Mouse (Mus musculus) midbrain, embryonic 10.5 days (tissue): ENCODE data around the gene Cd79b. TPM values are rescaled to one million over a fixed set of nuclear protein-coding genes. Genes with fewer than 3 reads are reported as not detected.
A peak's percentile ranks its signal among the peaks of the same experiment; 100 is the strongest.

ENCODE experiments used
- DNase-seq: peaks from one replicate; pipeline ENCODE4 v3.0.0-alpha.2; 2017; ENCODE audit warnings: low spot score
- H3K27ac ChIP-seq: fragments of 300-500 bp; sonication (generic); replicated peaks from 2 replicates; pipeline ENCODE4 v1.5.1; 2016; ENCODE audit warnings: mild to moderate bottlenecking
- H3K27me3 ChIP-seq: fragments of 300-500 bp; sonication (generic); 2 replicates; pipeline ENCODE4 v1.6.1; 2016; ENCODE audit warnings: low read depth, mild to moderate bottlenecking; ENCODE audit not compliant: poor library complexity, severe bottlenecking
- H3K36me3 ChIP-seq: fragments of 300-500 bp; sonication (generic); 2 replicates; pipeline ENCODE4 v1.6.1; 2016; ENCODE audit warnings: mild to moderate bottlenecking, moderate library complexity
- H3K4me1 ChIP-seq: fragments of 300-500 bp; sonication (generic); 2 replicates; pipeline ENCODE4 v1.6.1; 2016
- H3K4me3 ChIP-seq: fragments of 300-500 bp; sonication (generic); 2 replicates; pipeline ENCODE4 v1.5.1; 2016; ENCODE audit warnings: mild to moderate bottlenecking, moderate library complexity
- H3K9me3 ChIP-seq: fragments of 300-500 bp; sonication (generic); replicated peaks from 2 replicates; pipeline ENCODE4 v1.6.1; 2016; ENCODE audit warnings: mild to moderate bottlenecking
- WGBS: fragments of 180-500 bp; shearing (Covaris S2); methylation state at CpG from one replicate; pipeline ENCODE4 v1.1.7; 2016; 5-methylcytosine and 5-hydroxymethylcytosine counted together
- polyA plus RNA-seq: library from polyadenylated mRNA; unstranded; fragments of >200 nt; fragmentation: Nextera tagmentation; extraction: Ambion mirVana; gene quantifications from 2 replicates; pipeline ENCODE4 v1.2.1, GENCODE M21; 2016

The Cd79b gene
- polyA plus RNA-seq, 1 experiment from 2014 or later = 0.99 TPM

DNA sequence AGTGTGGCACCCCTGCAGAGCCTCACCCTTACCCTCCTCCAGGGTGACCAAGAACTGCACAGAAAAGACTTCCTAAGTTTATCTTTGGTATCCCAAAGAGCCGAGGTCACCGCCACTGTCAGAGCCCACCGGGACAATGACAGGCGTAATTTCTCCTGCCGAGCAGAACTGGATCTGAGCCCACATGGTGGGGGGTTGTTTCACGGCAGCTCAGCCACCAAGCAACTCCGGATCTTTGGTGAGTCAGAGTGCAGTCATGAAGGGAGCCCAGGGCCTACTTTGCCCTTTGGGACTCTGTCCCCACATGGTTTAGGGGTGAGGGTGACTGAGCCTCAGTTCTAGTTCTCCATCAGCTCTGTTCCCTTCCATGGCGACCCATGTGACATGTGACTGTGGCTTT is 30.4 kb downstream of the Cd79b start:
- H3K9me3 ChIP-seq = no peaks in the 10 kb centered on the region
- H3K4me1 ChIP-seq = peaks cover 6% of the 10 kb centered on the region
- DNase-seq = no peak
- no peaks in the 10 kb centered on the region for H3K36me3 ChIP-seq
- 74% methylated on average over 8 of the region's 8 CpGs for WGBS
- H3K27ac ChIP-seq = no peak overlapping the region
- no peak overlapping the region for H3K4me3 ChIP-seq
- no peaks in the 10 kb centered on the region; the same call in 1 of the 2 replicates for H3K27me3 ChIP-seq

DNA sequence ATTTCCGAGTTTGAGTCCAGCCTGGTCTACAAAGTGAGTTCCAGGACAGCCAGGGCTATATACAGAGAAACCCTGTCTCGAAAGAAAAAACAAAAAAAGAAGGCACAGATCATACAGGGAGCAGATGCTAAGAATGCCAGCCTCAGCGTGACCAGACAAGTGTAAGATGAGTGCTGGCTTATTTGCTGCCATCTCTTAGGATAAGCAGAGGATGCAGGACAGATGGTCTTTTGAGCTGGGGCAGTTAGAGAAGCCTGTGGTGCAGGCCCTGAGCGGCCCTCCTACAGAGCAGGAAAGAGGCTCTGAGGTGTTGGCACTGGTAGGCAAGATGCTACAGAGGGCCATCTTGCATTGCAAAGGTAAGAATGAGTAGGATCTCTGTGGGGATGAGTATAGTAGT is 31.2 kb downstream of the Cd79b start:
- WGBS = 83% methylated on average over 4 of the region's 4 CpGs
- DNase-seq = no peak
- Histone ChIP-seq H3K27ac (no peak overlapping the region), H3K4me3 (no peak overlapping the region), H3K4me1 (peaks cover 6% of the 10 kb centered on the region), H3K27me3 (no peaks in the 10 kb centered on the region; the same call in 1 of the 2 replicates), H3K36me3 (no peaks in the 10 kb centered on the region), H3K9me3 (no peaks in the 10 kb centered on the region)

DNA sequence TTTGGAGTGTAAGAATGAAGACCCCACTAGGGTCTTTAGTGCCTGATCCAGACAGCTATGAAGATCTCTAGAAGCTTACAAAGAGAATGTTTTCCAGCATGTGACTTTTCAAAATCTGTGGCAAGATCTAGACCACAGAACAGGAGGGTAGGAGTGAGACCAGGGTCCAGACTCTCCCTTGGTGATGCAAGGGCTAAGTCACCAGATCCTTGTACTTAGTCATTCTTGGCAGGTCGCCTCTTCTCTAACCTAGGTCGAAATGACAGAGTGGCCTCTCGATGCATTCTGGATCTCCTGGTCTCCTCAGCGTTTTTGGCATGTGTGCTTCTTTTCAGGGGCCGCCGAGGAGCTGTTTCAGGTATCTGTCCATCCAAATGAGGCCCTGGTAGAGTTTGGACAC is 32.1 kb downstream of the Cd79b start:
- Histone ChIP-seq H3K27me3 (peaks cover 9% of the 10 kb centered on the region), H3K27ac (no peak overlapping the region), H3K4me1 (peaks cover 6% of the 10 kb centered on the region), H3K4me3 (no peak overlapping the region), H3K9me3 (no peaks in the 10 kb centered on the region), H3K36me3 (no peaks in the 10 kb centered on the region)
- no peak for DNase-seq
- WGBS = 92% methylated on average over 6 of the region's 6 CpGs

DNA sequence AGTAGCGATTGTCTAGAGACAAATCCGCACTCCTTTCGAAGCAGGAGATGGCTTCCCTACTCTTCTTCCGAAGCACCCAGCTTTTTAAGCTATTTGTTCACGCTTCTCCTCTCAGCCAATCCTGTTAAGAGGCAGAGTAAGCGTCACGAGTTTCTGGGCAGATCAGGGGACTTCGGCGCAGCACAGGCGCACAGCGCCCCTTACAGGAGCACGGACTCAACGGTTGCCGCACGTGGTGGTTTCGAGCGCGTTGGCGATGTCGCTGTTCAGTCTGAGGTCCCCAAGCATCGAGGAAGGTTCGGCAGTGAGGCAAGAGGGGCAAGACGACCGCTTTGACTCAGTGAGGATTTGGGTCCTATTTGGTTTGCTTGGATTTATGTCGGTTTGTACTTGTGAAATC is 38.1 kb downstream of the Cd79b start, which contains the start of gene Tcam1:
Gene Tcam1, plus strand, starts transcription at position 219 of the 400 bp plus-strand sequence.
- peak; percentile 91 for DNase-seq
- Histone ChIP-seq H3K4me3 (peak within 1 kb of the TSS; percentile 26; the same call in 1 of the 2 replicates), H3K4me1 (peaks cover 30% of the 10 kb centered on the region), H3K27ac (peak within 1 kb of the TSS; percentile 14; the same call in 1 of the 2 replicates), H3K36me3 (no peaks in the 10 kb centered on the region), H3K27me3 (peaks cover 23% of the 10 kb centered on the region), H3K9me3 (no peaks in the 10 kb centered on the region; the same call in 1 of the 2 replicates)
- WGBS = 12% methylated on average over 25 of the region's 25 CpGs

DNA sequence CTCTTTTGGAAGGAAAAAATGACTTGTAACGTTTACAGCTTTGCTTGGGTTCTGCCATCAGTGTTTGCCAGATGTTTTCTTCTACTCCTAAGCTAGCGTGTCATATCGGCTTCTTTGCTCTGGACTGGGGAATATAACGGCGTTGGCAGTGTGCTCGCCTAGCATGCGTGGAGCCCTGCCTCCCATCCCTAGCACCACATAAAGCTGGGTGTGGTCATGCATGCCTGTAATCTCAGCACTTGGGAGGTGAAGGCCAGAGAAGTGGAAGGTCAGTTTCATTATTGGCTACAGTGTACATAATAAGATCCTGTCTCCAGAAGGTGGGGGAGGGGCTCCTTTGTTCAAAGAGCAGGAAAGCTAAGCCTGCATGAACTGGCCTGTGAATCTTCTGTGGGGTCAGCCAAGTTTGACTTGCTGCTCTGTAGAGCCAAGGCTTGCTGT is 39.6 kb downstream of the Cd79b start:
- no peak for DNase-seq
- H3K9me3 ChIP-seq = no peaks in the 10 kb centered on the region; the same call in 1 of the 2 replicates
- 0 out of 2 replicates have a peak overlapping the region, but pooled peaks have one; percentile 42 for H3K27ac ChIP-seq
- 90% methylated on average over 7 of the region's 7 CpGs for WGBS
- H3K4me1 ChIP-seq = peaks cover 44% of the 10 kb centered on the region
- peaks cover 23% of the 10 kb centered on the region for H3K27me3 ChIP-seq
- peaks cover 3% of the 10 kb centered on the region; the same call in 1 of the 2 replicates for H3K36me3 ChIP-seq
- no peak overlapping the region for H3K4me3 ChIP-seq

DNA sequence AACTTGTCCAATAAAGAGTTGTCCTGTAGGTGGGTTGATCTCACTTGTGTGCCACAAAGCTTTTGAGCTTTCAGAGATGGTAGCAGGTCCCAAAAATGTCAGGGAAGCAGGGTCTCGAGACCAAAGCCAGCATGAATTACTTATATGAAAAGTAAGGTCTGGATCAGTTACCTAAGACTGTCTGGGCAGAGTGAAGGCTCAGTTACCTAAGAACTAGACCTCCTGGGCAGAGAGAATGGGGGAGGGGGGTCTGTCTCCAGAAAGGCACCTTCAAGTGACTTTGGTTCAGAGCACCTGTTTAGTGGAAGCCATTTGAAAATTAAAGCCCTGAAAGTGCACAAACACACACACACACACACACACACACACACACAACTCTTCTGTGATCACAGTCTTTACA is 40.2 kb downstream of the Cd79b start:
- Histone ChIP-seq H3K9me3 (no peaks in the 10 kb centered on the region; the same call in 1 of the 2 replicates), H3K4me3 (no peak overlapping the region), H3K36me3 (peaks cover 3% of the 10 kb centered on the region; the same call in 1 of the 2 replicates), H3K27me3 (peaks cover 23% of the 10 kb centered on the region), H3K4me1 (peaks cover 46% of the 10 kb centered on the region), H3K27ac (0 out of 2 replicates have a peak overlapping the region, but pooled peaks have one; percentile 42)
- no peak for DNase-seq
- WGBS = 94% methylated on average over 1 of the region's 1 CpGs

DNA sequence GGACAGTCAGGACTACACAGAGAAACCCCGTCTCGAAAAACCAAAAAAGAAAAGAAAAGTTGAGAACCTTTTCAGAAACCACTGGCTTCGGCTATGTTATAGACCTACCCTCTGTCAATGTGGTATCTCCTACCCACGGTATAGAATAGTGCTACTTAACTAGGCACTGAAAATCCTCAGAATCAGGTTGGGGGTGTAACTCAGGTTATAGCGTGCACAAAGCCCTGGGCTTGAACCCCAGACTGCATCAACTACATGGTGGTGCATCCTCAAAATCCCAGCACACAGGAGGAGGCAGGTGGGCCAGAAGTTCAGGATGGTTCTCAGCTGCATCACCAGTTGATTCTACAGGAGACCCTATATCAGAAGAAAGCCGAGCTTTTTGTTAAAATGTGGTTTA is 40.8 kb downstream of the Cd79b start:
- 0 out of 2 replicates have a peak overlapping the region, but pooled peaks have one; percentile 96 for H3K27ac ChIP-seq
- no peaks in the 10 kb centered on the region; the same call in 1 of the 2 replicates for H3K9me3 ChIP-seq
- H3K4me3 ChIP-seq = peak overlapping the region; percentile 99; the same call in 1 of the 2 replicates
- WGBS = 92% methylated on average over 6 of the region's 6 CpGs
- H3K27me3 ChIP-seq = peaks cover 23% of the 10 kb centered on the region
- DNase-seq = no peak
- peaks cover 5% of the 10 kb centered on the region; the same call in 1 of the 2 replicates for H3K36me3 ChIP-seq
- H3K4me1 ChIP-seq = peaks cover 51% of the 10 kb centered on the region

DNA sequence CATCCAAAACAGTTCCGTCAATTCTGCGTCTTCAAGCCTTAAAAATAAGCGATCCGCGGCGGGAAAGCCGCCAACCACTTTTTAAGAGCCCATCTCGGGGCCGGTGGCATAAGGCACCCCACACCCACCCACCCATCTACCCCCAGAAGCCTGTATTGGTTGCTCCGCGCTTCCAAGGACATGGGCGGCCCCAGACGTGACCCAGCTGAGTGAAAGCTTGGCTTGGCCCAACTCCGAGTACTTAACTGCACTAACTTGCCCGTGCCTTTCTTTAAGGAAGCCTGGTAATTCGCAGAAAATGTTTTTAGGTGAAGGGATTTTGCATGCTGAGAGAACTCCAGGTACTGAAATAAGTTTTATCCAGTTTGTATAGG is 41.3 kb downstream of the Cd79b start:
- H3K4me1 ChIP-seq = peaks cover 56% of the 10 kb centered on the region
- peaks cover 9% of the 10 kb centered on the region for H3K36me3 ChIP-seq
- no peaks in the 10 kb centered on the region; the same call in 1 of the 2 replicates for H3K9me3 ChIP-seq
- H3K4me3 ChIP-seq = peak overlapping the region; percentile 99
- H3K27me3 ChIP-seq = peaks cover 22% of the 10 kb centered on the region
- H3K27ac ChIP-seq = peak overlapping the region; percentile 96
- DNase-seq = no peak
- 21% methylated on average over 16 of the region's 16 CpGs for WGBS

DNA sequence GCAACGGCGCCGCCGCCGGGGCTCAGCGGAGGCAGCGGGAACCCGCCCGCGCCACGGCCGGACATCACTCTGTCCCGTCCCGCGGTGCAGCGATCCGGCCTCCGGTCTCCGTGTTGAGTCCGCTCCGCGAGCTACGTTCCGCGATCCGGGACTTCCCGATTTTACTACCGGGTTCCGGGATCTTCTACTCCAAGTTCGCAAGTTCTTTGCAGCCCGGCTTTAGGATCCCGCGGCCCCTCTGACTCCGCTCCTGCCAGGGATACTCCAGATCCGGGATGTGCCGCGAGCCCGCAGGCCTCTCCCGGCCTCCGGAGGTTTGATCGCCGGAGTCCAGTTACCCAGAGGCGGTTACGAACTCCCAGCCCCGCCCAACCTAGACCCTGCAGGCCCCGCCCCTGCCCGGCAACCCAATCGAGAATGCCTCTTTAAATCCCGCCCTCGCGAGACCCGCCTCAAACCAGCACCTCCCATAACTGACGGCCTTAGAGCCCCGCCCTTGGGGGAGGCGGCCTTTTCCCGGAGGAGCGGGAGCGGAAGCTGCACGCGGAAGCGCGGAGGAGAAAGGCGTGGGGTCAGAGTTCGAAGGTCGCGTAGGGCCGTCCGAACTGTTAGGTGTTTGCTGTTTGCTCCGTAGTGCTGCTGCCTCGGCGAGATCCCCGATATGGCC is 41.8 kb downstream of the Cd79b start, which contains the start of gene Smarcd2:
Gene Smarcd2, minus strand, starts transcription at position 329 of the 667 bp plus-strand sequence.
- Histone ChIP-seq H3K4me3 (peak within 1 kb of the TSS; percentile 99), H3K27ac (peak within 1 kb of the TSS; percentile 96), H3K36me3 (peaks cover 14% of the 10 kb centered on the region), H3K27me3 (peaks cover 17% of the 10 kb centered on the region), H3K4me1 (peaks cover 62% of the 10 kb centered on the region), H3K9me3 (no peaks in the 10 kb centered on the region; the same call in 1 of the 2 replicates)
- DNase-seq = peak; percentile 100
- WGBS = under 1% methylated on average over 72 of the region's 72 CpGs

DNA sequence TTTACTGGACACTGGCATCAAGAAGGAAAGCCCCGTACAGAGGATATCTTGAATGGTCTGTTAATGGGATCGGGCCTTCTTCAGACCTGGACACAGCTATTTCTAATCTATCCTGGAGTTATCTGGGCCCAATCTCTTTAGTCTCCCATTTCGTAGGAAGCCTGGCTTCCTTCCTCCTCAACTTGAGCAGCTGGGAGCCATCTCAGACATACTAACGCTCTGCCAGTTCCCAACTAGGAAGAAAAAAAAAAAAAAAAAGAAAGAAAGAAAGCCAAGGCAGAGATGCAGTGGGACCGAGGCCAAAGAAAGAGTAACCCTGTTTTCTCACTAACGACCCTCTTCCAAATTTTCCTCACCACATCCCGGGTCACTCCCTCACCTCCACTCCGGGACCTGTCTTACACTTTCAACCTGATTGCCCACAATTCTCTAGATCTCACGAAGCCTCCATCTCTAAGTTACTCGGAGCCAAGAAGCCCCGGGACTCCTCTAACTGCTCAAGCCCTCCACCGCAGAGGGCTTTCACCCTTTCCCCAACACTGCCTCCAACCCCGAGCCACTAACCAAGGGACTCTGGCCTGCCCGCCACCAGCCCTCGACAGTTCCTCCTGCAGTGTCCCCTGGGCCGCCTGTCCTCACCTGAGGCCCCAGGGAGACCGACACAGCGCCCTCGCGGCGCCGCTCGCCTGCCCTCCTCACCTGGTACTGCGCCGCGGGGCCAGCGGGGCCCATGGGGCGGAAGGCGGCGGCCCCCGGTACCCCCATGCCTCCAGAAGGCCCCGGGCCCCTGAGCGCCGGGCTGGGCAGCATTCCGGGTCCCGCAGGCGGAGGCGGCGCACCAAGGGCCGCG is 42.5 kb downstream of the Cd79b start:
- peaks cover 9% of the 10 kb centered on the region; the same call in 1 of the 2 replicates for H3K27me3 ChIP-seq
- peak overlapping the region; percentile 96 for H3K27ac ChIP-seq
- H3K9me3 ChIP-seq = no peaks in the 10 kb centered on the region; the same call in 1 of the 2 replicates
- no peak for DNase-seq
- H3K36me3 ChIP-seq = peaks cover 21% of the 10 kb centered on the region
- H3K4me1 ChIP-seq = peaks cover 69% of the 10 kb centered on the region
- 3% methylated on average over 41 of the region's 41 CpGs for WGBS
- peak overlapping the region; percentile 99 for H3K4me3 ChIP-seq

DNA sequence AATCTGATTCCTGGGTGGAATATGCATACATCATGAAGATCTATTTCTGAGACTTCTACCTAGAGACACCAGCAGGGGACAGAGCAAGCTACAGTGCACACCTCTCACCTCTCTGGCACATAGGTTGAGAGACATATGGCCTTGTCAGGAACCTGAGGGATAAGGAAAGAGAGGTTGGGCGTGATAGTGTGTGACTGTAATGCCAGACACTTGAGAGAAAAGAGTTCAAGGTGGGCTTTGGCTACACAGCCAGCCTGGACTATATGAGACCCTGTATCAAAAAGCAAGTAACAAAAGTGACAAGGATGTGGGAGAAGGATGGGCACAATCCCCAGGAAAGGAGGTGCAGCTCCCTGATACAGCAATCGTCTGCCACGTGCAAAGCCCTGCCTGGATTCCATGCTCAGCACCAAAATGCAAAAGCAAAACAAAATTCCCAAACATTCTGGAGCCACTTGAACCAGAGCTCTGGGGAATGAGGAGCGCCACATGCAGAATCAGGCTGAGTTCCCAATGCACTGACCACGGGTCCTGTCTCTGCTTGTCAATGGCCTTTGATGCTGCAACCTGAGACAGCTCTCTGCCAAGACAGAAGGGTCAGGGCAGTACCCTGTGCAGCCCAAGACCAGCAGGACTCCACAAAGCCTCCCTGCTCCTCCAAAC is 43.3 kb downstream of the Cd79b start:
- 0 out of 2 replicates have a peak, but pooled peaks cover 6% of the 10 kb centered on the region for H3K27me3 ChIP-seq
- H3K27ac ChIP-seq = peak overlapping the region; percentile 96
- H3K4me1 ChIP-seq = peaks cover 64% of the 10 kb centered on the region
- peaks cover 29% of the 10 kb centered on the region for H3K36me3 ChIP-seq
- peak; percentile 27 for DNase-seq
- H3K9me3 ChIP-seq = no peaks in the 10 kb centered on the region; the same call in 1 of the 2 replicates
- peak overlapping the region; percentile 99 for H3K4me3 ChIP-seq
- WGBS = 58% methylated on average over 5 of the region's 5 CpGs

DNA sequence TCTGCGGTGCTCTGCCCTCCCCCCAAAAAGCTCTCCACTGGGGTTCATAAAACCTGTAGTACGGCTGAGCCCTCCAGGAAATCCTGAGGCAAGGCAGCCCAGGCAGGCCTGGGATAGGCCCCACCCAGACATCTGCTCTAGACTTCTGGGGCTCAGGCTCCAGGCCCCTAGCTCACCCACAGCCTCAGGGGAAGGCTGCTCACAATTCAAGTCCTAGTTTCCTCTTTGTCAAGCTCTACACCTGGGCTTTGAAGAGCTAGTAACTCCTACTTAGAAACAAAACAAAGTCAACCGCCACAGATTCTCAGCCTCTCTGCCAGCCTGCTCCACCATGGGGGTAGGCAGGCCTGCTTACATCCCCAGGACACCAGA is 45.5 kb downstream of the Cd79b start:
- Histone ChIP-seq H3K9me3 (no peaks in the 10 kb centered on the region; the same call in 1 of the 2 replicates), H3K27ac (peak overlapping the region; percentile 69), H3K36me3 (peaks cover 51% of the 10 kb centered on the region), H3K27me3 (no peaks in the 10 kb centered on the region), H3K4me1 (peaks cover 54% of the 10 kb centered on the region), H3K4me3 (0 out of 2 replicates have a peak overlapping the region, but pooled peaks have one; percentile 9)
- no peak for DNase-seq
- 75% methylated on average over 3 of the region's 3 CpGs for WGBS
